Mouse (Mus musculus): ENCODE measurements around the gene Uimc1. TPM values are rescaled to one million over a fixed set of nuclear protein-coding genes. Genes with fewer than 3 reads are reported as not detected.

The Uimc1 gene
- polyA plus RNA-seq, 2 experiments, result 27.1 to 28.5 TPM

DNA sequence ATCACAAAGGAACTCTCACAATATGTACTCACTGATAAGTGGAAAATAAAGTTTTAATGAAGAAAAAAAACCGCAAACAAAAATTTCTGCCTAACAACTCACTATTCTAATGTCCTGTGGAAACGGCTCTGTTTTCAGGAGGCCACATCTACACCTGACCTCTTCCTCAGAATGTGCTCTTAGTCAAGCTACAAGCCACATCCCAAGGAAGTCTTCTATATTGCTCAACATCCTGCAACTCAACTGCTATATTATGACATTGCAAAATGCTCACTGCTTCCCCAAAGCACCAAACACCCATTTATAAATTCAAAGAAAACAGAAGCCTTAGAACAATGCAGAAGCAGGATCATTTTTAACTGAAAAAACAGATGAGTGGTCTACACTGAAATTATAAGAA is 60.1 kb downstream of the Uimc1 start:
- 97% methylated on average over 2 of the region's 2 CpGs for WGBS
- Histone ChIP-seq H3K9ac (ENCODE audit: low read depth, low read length, severe bottlenecking) (no peak overlapping the region), H3K4me2 (replicated peaks; ENCODE audit: low read depth, low read length, severe bottlenecking) (no peak overlapping the region), H3K36me3 (ENCODE audit: control insufficient read depth, insufficient read depth, low read length) (peaks cover 8% of the 10 kb centered on the region; the same call in 1 of the 2 replicates), H3K4me3 (replicated peaks; ENCODE audit: low read length) (no peak overlapping the region), H3K9me3 (ENCODE audit: control insufficient read depth, low read length) (no peaks in the 10 kb centered on the region), H3K27me3 (ENCODE audit: control insufficient read depth, insufficient read depth, low read length) (no peaks in the 10 kb centered on the region), H3K4me1 (ENCODE audit: control insufficient read depth, insufficient read depth, low read length) (no peaks in the 10 kb centered on the region), H3K27ac (replicated peaks; ENCODE audit: low read depth, low read length) (no peak overlapping the region)
- DNase-seq (ENCODE audit: low spot score), result no peak
- no peak for TF ChIP-seq POLR2A (IDR thresholded peaks at IDR 0.05; ENCODE audit: borderline replicate concordance, extremely low read depth, insufficient read depth, insufficient read length)
- no peak for ATAC-seq (ENCODE audit: low FRiP score, low read depth)

DNA sequence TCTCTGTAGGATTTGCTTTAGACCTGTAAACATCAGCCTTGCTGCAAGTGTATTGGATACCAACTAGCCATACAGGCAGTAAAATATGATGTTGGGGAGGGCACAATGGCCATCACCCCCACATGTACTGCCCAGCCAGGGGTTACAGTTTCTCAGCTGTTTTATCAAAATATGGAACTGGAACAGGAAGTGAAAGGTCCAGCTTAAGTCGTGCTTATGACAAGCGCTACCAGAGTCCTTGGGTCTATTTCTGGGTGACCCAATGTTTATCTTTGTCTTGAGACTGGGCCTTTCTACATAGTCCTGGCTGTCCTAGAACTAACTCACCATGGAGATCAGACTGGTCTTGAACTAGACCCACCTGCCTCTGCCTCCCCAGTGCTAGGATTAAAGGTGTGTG is 75.9 kb downstream of the Uimc1 start:
- ATAC-seq (ENCODE audit: low FRiP score, low read depth) (no peak), DNase-seq (ENCODE audit: low spot score) (no peak)
- H3K4me1 ChIP-seq (ENCODE audit: control insufficient read depth, insufficient read depth, low read length), result no peaks in the 10 kb centered on the region
- H3K27me3 ChIP-seq (ENCODE audit: control insufficient read depth, insufficient read depth, low read length), result no peaks in the 10 kb centered on the region
- TF ChIP-seq POLR2A (IDR thresholded peaks at IDR 0.05; ENCODE audit: borderline replicate concordance, extremely low read depth, insufficient read depth, insufficient read length), result no peak
- H3K9ac ChIP-seq (ENCODE audit: low read depth, low read length, severe bottlenecking), result no peak overlapping the region
- H3K4me2 ChIP-seq (replicated peaks; ENCODE audit: low read depth, low read length, severe bottlenecking), result no peak overlapping the region
- WGBS, result 85% methylated on average over 2 of the region's 2 CpGs
- H3K27ac ChIP-seq (replicated peaks; ENCODE audit: low read depth, low read length), result no peak overlapping the region
- H3K4me3 ChIP-seq (replicated peaks; ENCODE audit: low read length), result no peak overlapping the region
- peaks cover 12% of the 10 kb centered on the region for H3K36me3 ChIP-seq (ENCODE audit: control insufficient read depth, insufficient read depth, low read length)
- H3K9me3 ChIP-seq (ENCODE audit: control insufficient read depth, low read length), result no peaks in the 10 kb centered on the region

DNA sequence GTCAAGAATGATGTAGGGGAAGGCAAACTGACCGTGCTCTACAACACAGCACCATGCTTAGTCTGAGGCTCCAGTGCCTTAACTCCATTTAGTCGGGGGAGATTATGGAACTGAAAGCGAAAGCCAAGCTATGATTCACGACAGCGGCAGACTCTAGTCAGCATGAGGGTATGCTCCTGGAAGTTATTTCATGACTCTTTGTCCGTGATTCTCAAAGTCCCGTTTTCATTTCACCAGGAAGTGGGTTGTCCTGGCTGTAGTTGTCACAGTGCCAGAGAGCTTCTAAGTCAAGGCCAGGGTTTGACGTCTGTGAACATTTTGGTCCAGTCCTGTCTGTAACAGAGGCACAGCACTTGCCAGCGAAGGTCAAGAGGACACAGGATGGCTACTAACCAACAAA is 77.4 kb downstream of the Uimc1 start:
- H3K27me3 ChIP-seq (ENCODE audit: control insufficient read depth, insufficient read depth, low read length), result no peaks in the 10 kb centered on the region
- no peak overlapping the region for H3K9ac ChIP-seq (ENCODE audit: low read depth, low read length, severe bottlenecking)
- no peaks in the 10 kb centered on the region for H3K4me1 ChIP-seq (ENCODE audit: control insufficient read depth, insufficient read depth, low read length)
- H3K36me3 ChIP-seq (ENCODE audit: control insufficient read depth, insufficient read depth, low read length), result peaks cover 2% of the 10 kb centered on the region; the same call in 1 of the 2 replicates
- WGBS, result 79% methylated on average over 9 of the region's 9 CpGs
- H3K4me2 ChIP-seq (replicated peaks; ENCODE audit: low read depth, low read length, severe bottlenecking), result no peak overlapping the region
- no peak for ATAC-seq (ENCODE audit: low FRiP score, low read depth)
- TF ChIP-seq POLR2A (IDR thresholded peaks at IDR 0.05; ENCODE audit: borderline replicate concordance, extremely low read depth, insufficient read depth, insufficient read length), result no peak
- no peaks in the 10 kb centered on the region for H3K9me3 ChIP-seq (ENCODE audit: control insufficient read depth, low read length)
- H3K27ac ChIP-seq (replicated peaks; ENCODE audit: low read depth, low read length), result no peak overlapping the region
- H3K4me3 ChIP-seq (replicated peaks; ENCODE audit: low read length), result no peak overlapping the region
- no peak for DNase-seq (ENCODE audit: low spot score)

DNA sequence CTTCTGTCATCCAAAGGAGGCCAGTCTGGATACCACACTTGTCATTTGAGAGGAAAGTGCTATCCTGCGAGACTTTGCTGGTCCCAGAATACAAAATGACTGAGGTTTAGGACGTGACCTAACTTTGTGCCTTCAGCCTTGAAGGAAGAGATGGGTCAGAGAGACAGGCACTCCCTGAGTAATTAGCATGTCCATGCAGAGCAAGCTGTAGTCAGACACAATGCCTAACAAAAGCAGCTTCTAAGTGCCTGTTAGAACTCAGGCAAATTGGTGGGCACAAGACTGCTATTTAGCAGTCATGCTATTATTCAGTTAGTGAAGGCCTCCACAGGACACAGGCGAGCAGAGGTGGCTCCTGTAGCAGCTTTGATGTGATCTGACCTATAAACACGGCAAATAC is 77.8 kb downstream of the Uimc1 start:
- no peak overlapping the region for H3K4me2 ChIP-seq (replicated peaks; ENCODE audit: low read depth, low read length, severe bottlenecking)
- H3K9me3 ChIP-seq (ENCODE audit: control insufficient read depth, low read length), result no peaks in the 10 kb centered on the region
- no peaks in the 10 kb centered on the region for H3K4me1 ChIP-seq (ENCODE audit: control insufficient read depth, insufficient read depth, low read length)
- no peak overlapping the region for H3K4me3 ChIP-seq (replicated peaks; ENCODE audit: low read length)
- WGBS, result 65% methylated on average over 4 of the region's 4 CpGs
- H3K27ac ChIP-seq (replicated peaks; ENCODE audit: low read depth, low read length), result no peak overlapping the region
- no peaks in the 10 kb centered on the region for H3K36me3 ChIP-seq (ENCODE audit: control insufficient read depth, insufficient read depth, low read length)
- ATAC-seq (ENCODE audit: low FRiP score, low read depth) (no peak), DNase-seq (ENCODE audit: low spot score) (no peak)
- no peak for TF ChIP-seq POLR2A (IDR thresholded peaks at IDR 0.05; ENCODE audit: borderline replicate concordance, extremely low read depth, insufficient read depth, insufficient read length)
- no peak overlapping the region for H3K9ac ChIP-seq (ENCODE audit: low read depth, low read length, severe bottlenecking)
- H3K27me3 ChIP-seq (ENCODE audit: control insufficient read depth, insufficient read depth, low read length), result no peaks in the 10 kb centered on the region

DNA sequence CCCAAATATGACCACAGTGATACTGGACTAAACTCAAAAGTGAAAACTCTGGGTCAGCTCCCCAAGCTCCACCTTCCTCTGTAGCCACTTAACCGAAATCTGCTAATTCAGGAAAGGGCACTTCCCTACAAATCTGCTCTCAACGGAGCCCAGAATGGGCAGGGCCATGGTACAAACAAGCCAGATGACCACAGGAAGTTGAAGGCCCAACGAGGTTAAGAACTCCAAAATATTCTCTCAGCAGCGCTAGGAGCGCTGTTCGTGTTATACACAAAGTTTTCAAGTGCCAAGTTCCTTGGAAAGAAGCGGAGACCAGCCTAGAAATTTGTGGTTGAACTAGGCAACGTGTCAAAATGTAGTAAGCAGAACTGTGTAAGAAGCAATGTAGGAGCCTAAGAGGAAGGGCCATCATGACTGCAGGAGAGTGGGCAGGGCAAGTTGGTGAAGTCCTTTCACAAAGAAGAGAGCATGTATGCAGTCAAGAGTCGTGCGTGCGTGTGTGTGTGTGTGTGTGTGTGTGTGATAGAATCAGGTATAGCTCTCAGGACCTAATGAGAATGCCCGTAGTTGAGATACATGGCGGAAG is 78.8 kb downstream of the Uimc1 start, which contains the start of gene Hk3:
Gene Hk3, minus strand, starts transcription at position 192 of the 586 bp plus-strand sequence.
- Histone ChIP-seq H3K27ac (replicated peaks; ENCODE audit: low read depth, low read length) (no peak within 1 kb of the TSS), H3K9me3 (ENCODE audit: control insufficient read depth, low read length) (no peaks in the 10 kb centered on the region), H3K27me3 (ENCODE audit: control insufficient read depth, insufficient read depth, low read length) (no peaks in the 10 kb centered on the region), H3K4me2 (replicated peaks; ENCODE audit: low read depth, low read length, severe bottlenecking) (no peak within 1 kb of the TSS), H3K4me1 (ENCODE audit: control insufficient read depth, insufficient read depth, low read length) (no peaks in the 10 kb centered on the region), H3K36me3 (ENCODE audit: control insufficient read depth, insufficient read depth, low read length) (no peaks in the 10 kb centered on the region), H3K9ac (ENCODE audit: low read depth, low read length, severe bottlenecking) (no peak within 1 kb of the TSS), H3K4me3 (replicated peaks; ENCODE audit: low read length) (no peak within 1 kb of the TSS)
- TF ChIP-seq POLR2A (IDR thresholded peaks at IDR 0.05; ENCODE audit: borderline replicate concordance, extremely low read depth, insufficient read depth, insufficient read length), result no peak
- WGBS, result 90% methylated on average over 13 of the region's 13 CpGs
- DNase-seq (ENCODE audit: low spot score) (no peak), ATAC-seq (ENCODE audit: low FRiP score, low read depth) (no peak)
